In genomic region chr17:5091490-5091889, GRCm38 (mm10) we compare ENCODE assay signal across 12 mouse cellular contexts.
DNase-seq lines count a peak whose midpoint lies in the region; ATAC-seq and TF ChIP-seq lines count a peak whose summit lies in the region.
"Had no signal": no experiment of that assay in that cellular context is flagged by ENCODE, and none has a peak within 500 bp of the region (broad histone marks: within the 10 kb centered on the region; RNA-seq: fewer than 3 reads in every experiment).

No protein-coding gene starts in this region.

- intact Hi-C loops in left cerebral cortex, postnatal 36 days (cut with DNase I), result no loop called here

- no peaks in the 10 kb centered on the region for H3K27me3 ChIP-seq in kidney, embryonic 15.5 days
- H3K27me3 ChIP-seq in limb, embryonic 11.5 days (ENCODE audit: control insufficient read depth, insufficient read depth, low read length), result no peaks in the 10 kb centered on the region
- H3K27me3 ChIP-seq in midbrain, postnatal 0 days (ENCODE audit: insufficient read depth, low read length), result no peaks in the 10 kb centered on the region

- peak overlapping the region; percentile 80 for H3K27ac ChIP-seq in kidney, embryonic 15.5 days
- H3K27ac ChIP-seq in limb, embryonic 11.5 days (replicated peaks; ENCODE audit: low read depth, low read length), result no peak overlapping the region
- no peak overlapping the region for H3K27ac ChIP-seq in midbrain, postnatal 0 days (ENCODE audit: low read depth, low read length)

- peak; percentile 57 for ATAC-seq in kidney, embryonic 15.5 days (replicated peaks; ENCODE audit: low FRiP score)
- ATAC-seq in limb, embryonic 11.5 days (ENCODE audit: insufficient number of reproducible peaks, low FRiP score, low TSS enrichment, low read depth), result no peak
- no peak for ATAC-seq in midbrain, postnatal 0 days (ENCODE audit: low FRiP score)

- H3K4me2 ChIP-seq in kidney, embryonic 15.5 days, result 0 out of 2 replicates have a peak overlapping the region, but pooled peaks have one; percentile 14
- H3K4me2 ChIP-seq in limb, embryonic 11.5 days (ENCODE audit: low read depth, severe bottlenecking), result no peak overlapping the region
- no peak overlapping the region for H3K4me2 ChIP-seq in midbrain, postnatal 0 days (ENCODE audit: low read depth, low read length, poor library complexity, severe bottlenecking)
- H3K4me2 ChIP-seq: midbrain, embryonic 11.5 days had no signal

- DNase-seq in kidney, adult 9 months, result no peak
- DNase-seq in thymus, postnatal 0 days (ENCODE audit: low spot score), result peak; percentile 45
- no peak for DNase-seq in thymus, adult 18-20 months
- peak; percentile 21 for DNase-seq in limb, embryonic 11.5 days (ENCODE audit: low spot score)
- no peak for DNase-seq in urinary bladder, postnatal 25 days (ENCODE audit: low spot score)
- DNase-seq in midbrain, postnatal 0 days (ENCODE audit: low spot score), result no peak
- no peak for DNase-seq in left cerebral cortex, postnatal 36 days (ENCODE audit: low spot score in 2 of 2)
- DNase-seq: adrenal gland, postnatal 14 days; cerebellum, postnatal 14 days; gastrocnemius, postnatal 36 days had no signal

- H3K36me3 ChIP-seq in kidney, embryonic 15.5 days, result 0 out of 2 replicates have a peak, but pooled peaks cover 3% of the 10 kb centered on the region
- no peaks in the 10 kb centered on the region for H3K36me3 ChIP-seq in limb, embryonic 11.5 days (ENCODE audit: control insufficient read depth, insufficient read depth, low read length)
- no peaks in the 10 kb centered on the region for H3K36me3 ChIP-seq in midbrain, postnatal 0 days (ENCODE audit: insufficient read depth, low read length)

- no peaks in the 10 kb centered on the region for H3K9me3 ChIP-seq in kidney, embryonic 15.5 days (replicated peaks)
- no peaks in the 10 kb centered on the region for H3K9me3 ChIP-seq in limb, embryonic 11.5 days (ENCODE audit: control insufficient read depth, low read length)
- H3K9me3 ChIP-seq in midbrain, postnatal 0 days (ENCODE audit: low read length), result no peaks in the 10 kb centered on the region

- no peak overlapping the region for H3K4me3 ChIP-seq in kidney, embryonic 15.5 days (replicated peaks)
- H3K4me3 ChIP-seq in limb, embryonic 11.5 days (ENCODE audit: low read depth, low read length), result no peak overlapping the region
- no peak overlapping the region for H3K4me3 ChIP-seq in midbrain, postnatal 0 days (ENCODE audit: low read depth, low read length)

- 0 out of 2 replicates have a peak overlapping the region, but pooled peaks have one; percentile 10 for H3K9ac ChIP-seq in kidney, embryonic 15.5 days
- H3K9ac ChIP-seq in limb, embryonic 11.5 days (ENCODE audit: low read length), result no peak overlapping the region
- H3K9ac ChIP-seq in midbrain, postnatal 0 days (replicated peaks; ENCODE audit: low read length, poor library complexity, severe bottlenecking), result no peak overlapping the region

- peaks cover 56% of the 10 kb centered on the region for H3K4me1 ChIP-seq in kidney, embryonic 15.5 days
- peaks cover 14% of the 10 kb centered on the region for H3K4me1 ChIP-seq in limb, embryonic 11.5 days (ENCODE audit: control insufficient read depth, insufficient read depth, low read length)
- H3K4me1 ChIP-seq in midbrain, postnatal 0 days (ENCODE audit: insufficient read depth, low read length), result peaks cover 5% of the 10 kb centered on the region; the same call in 1 of the 2 replicates

- no peak for TF ChIP-seq CTCF in midbrain, postnatal 0 days (IDR thresholded peaks at IDR 0.05)

- 58% methylated on average over 16 of the region's 16 CpGs for WGBS in kidney, embryonic 15.5 days
- WGBS in limb, embryonic 11.5 days, result 84% methylated on average over 16 of the region's 16 CpGs
- 85% methylated on average over 16 of the region's 16 CpGs for WGBS in midbrain, postnatal 0 days

Comparison
In these comparisons a context has a peak if more than half of its experiments do, and no peak if none do; other contexts are left out.
1. DNase-seq: peak in thymus, postnatal 0 days (single experiment) and limb, embryonic 11.5 days (single experiment); none in kidney, adult 9 months (single experiment), thymus, adult 18-20 months (0 of 2), urinary bladder, postnatal 25 days (single experiment), midbrain, postnatal 0 days (single experiment) and left cerebral cortex, postnatal 36 days (0 of 2).